Mouse (Mus musculus) liver, embryonic 14.5 days (tissue): Measurements from ENCODE around the gene Tex46. TPM values are rescaled to one million over a fixed set of nuclear protein-coding genes. Genes with fewer than 3 reads are reported as not detected.

Experiments
- ATAC-seq: fragments of 200-750 bp; cut with Nextera tagmentation; 2 replicates; pipeline ENCODE4 v1.8.0; 2017; ENCODE audit warnings: moderate number of reproducible peaks, mild to moderate bottlenecking, moderate library complexity; ENCODE audit not compliant: insufficient read depth
- DNase-seq, 3 experiments: peaks; one replicate each; pipeline ENCODE4 v3.0.0-alpha.2; 2012 to 2013; ENCODE audit warnings: low read depth in 3 of 3, low spot score in 3 of 3
- H3K27ac ChIP-seq: fragments of 300-500 bp; sonication (generic); 2 replicates; pipeline ENCODE4 v1.5.1; 2014; ENCODE audit warnings: moderate library complexity, mild to moderate bottlenecking, control low read depth, inconsistent platforms
- H3K27me3 ChIP-seq: fragments of 300-500 bp; sonication (generic); 2 replicates; pipeline ENCODE4 v1.6.1; 2014; ENCODE audit warnings: mild to moderate bottlenecking, low read length, moderate library complexity; ENCODE audit not compliant: control insufficient read depth, insufficient read depth
- H3K36me3 ChIP-seq: fragments of 300-500 bp; sonication (generic); replicated peaks from 2 replicates; pipeline ENCODE4 v1.6.1; 2014; ENCODE audit warnings: low read depth; ENCODE audit not compliant: control insufficient read depth, insufficient read depth
- H3K4me1 ChIP-seq, 2 experiments: fragments of 200-500 bp in 1 of 2; fragments of 300-500 bp in 1 of 2; sonication (generic) in 1 of 2; replicated peaks; 2 replicates each; pipeline ENCODE4 v1.6.1; 2012 to 2014; ENCODE audit warnings: antibody characterized with exemption in 1 of 2, inconsistent platforms in 1 of 2, low read length in 1 of 2; ENCODE audit not compliant: control insufficient read depth in 2 of 2, insufficient read depth in 2 of 2
- H3K4me2 ChIP-seq: fragments of 300-500 bp; sonication (generic); 2 replicates; pipeline ENCODE4 v1.6.1; 2014; ENCODE audit warnings: low read depth, mild to moderate bottlenecking, control low read depth, moderate library complexity
- H3K4me3 ChIP-seq, 2 experiments: fragments of 200-500 bp in 1 of 2; fragments of 300-500 bp in 1 of 2; sonication (generic) in 1 of 2; 2 replicates each; pipeline ENCODE4 v1.5.1; 2012 to 2014; ENCODE audit warnings: low read depth in 2 of 2, low read length in 2 of 2, mild to moderate bottlenecking in 2 of 2, control low read depth in 1 of 2, inconsistent platforms in 1 of 2, moderate library complexity in 1 of 2; ENCODE audit not compliant: insufficient read depth in 1 of 2
- H3K9ac ChIP-seq: fragments of 300-500 bp; sonication (generic); replicated peaks from 2 replicates; pipeline ENCODE4 v1.6.1; 2014; ENCODE audit warnings: mild to moderate bottlenecking, control low read depth, moderate library complexity
- H3K9me3 ChIP-seq: fragments of 300-500 bp; sonication (generic); 2 replicates; pipeline ENCODE4 v1.6.1; 2016; ENCODE audit warnings: low read length, mixed read lengths; ENCODE audit not compliant: control insufficient read depth
- CTCF ChIP-seq: IDR thresholded peaks from 2 replicates; pipeline ENCODE4 v1.5.1; 2016; ENCODE audit warnings: antibody characterized with exemption, low read depth, control low read depth
- EP300 ChIP-seq: IDR thresholded peaks from 2 replicates; pipeline ENCODE4 v1.6.1; 2016; ENCODE audit warnings: antibody characterized with exemption, low read depth
- WGBS: fragments of 180-500 bp; shearing (Covaris S2); extraction: QIAGEN DNeasy Blood & Tissue Kit; methylation state at CpG from one replicate; pipeline ENCODE4 v1.1.7; 2014; ENCODE audit not compliant: insufficient replicate concordance; 5-methylcytosine and 5-hydroxymethylcytosine counted together
- polyA plus RNA-seq, 2 experiments: library from polyadenylated mRNA; depleted of rRNA in 1 of 2; stranded (reverse) in 1 of 2; unstranded in 1 of 2; fragments of >200 nt; fragmentation: Nextera tagmentation in 1 of 2; extraction: Ambion mirVana in 1 of 2; gene quantifications; 2 replicates each; pipeline versions ENCODE4 v1.2.1 to v1.2.3; 2012 to 2014

Gene Tex46
- polyA plus RNA-seq, 2 experiments = not detected

- ATAC-seq (no peak), DNase-seq (no peak)
- peak overlapping the region; percentile 43 for H3K4me2 ChIP-seq
- peak overlapping the region; percentile 6 to 27; a peak in 2 of 4 replicates for H3K4me3 ChIP-seq
- H3K4me1 ChIP-seq = no peaks in the 10 kb centered on the region
- no peak overlapping the region for H3K27ac ChIP-seq
- H3K36me3 ChIP-seq = no peaks in the 10 kb centered on the region
- H3K27me3 ChIP-seq = peaks cover 18% of the 10 kb centered on the region
- H3K9ac ChIP-seq = no peak overlapping the region
- 27% methylated on average over 37 of the region's 37 CpGs for WGBS
- no peaks in the 10 kb centered on the region for H3K9me3 ChIP-seq
- no peak for TF ChIP-seq EP300
These were observed 26.8 kb downstream of the Tex46 start for GRCm38 (mm10) chr4:136636983-136637562.

DNA sequence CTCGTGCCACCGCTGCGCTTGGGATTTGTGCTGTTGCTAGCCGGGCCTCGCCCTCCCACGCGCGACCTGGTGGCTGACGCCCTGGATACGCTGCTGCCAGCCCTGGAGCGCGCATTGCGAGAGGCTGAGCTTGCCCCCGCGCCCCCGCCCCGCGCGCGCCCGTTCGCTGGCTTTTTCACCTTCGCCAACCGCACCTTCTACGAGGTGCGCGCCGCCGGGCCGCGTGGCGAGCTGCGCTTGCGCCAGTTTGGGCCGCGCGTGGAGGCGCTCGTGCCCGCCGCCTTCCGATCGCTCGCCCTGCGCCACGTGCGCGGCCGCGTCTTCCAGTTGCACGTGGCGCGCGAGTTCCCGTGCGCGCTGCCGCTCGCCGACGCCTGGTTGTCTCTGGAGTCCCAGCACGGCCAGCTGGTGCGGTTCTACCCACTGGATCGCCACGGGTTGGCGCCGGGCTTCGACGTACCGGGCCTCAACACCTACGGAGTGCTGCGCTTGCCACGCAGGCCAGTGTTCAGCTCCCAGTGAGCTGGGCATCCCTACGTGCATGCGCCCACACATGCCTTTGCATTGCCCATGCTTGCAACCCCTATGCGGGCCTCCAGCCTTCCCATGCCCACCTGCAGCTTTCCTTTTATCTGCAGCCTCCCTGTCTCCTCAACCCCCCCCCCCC, 27.5 kb downstream of the Tex46 start:
- no peaks in the 10 kb centered on the region for H3K9me3 ChIP-seq
- peak overlapping the region; percentile 43 for H3K4me2 ChIP-seq
- peaks cover 18% of the 10 kb centered on the region for H3K27me3 ChIP-seq
- ATAC-seq (no peak), DNase-seq (no peak)
- peak overlapping the region; percentile 6 to 27; a peak in 3 of 4 replicates for H3K4me3 ChIP-seq
- no peaks in the 10 kb centered on the region for H3K36me3 ChIP-seq
- H3K27ac ChIP-seq = no peak overlapping the region
- TF ChIP-seq EP300 (no peak), CTCF (no peak)
- 4% methylated on average over 71 of the region's 76 CpGs for WGBS
- H3K9ac ChIP-seq = no peak overlapping the region
- H3K4me1 ChIP-seq = no peaks in the 10 kb centered on the region

- no peak for DNase-seq
- no peak overlapping the region for H3K27ac ChIP-seq
- ATAC-seq = no peak
- TF ChIP-seq CTCF (no peak), EP300 (no peak)
- H3K36me3 ChIP-seq = no peaks in the 10 kb centered on the region
- no peaks in the 10 kb centered on the region for H3K4me1 ChIP-seq
- no peaks in the 10 kb centered on the region for H3K9me3 ChIP-seq
- 37% methylated on average over 7 of the region's 7 CpGs for WGBS
- peaks cover 18% of the 10 kb centered on the region for H3K27me3 ChIP-seq
- no peak overlapping the region for H3K4me3 ChIP-seq
- no peak overlapping the region for H3K9ac ChIP-seq
- no peak overlapping the region for H3K4me2 ChIP-seq
These were observed 28.1 kb downstream of the Tex46 start for GRCm38 (mm10) chr4:136638230-136638750.

- Histone ChIP-seq H3K4me2 (no peak overlapping the region), H3K36me3 (no peaks in the 10 kb centered on the region), H3K27me3 (peaks cover 18% of the 10 kb centered on the region), H3K4me1 (no peaks in the 10 kb centered on the region), H3K27ac (no peak overlapping the region), H3K4me3 (no peak overlapping the region), H3K9ac (no peak overlapping the region), H3K9me3 (no peaks in the 10 kb centered on the region)
- DNase-seq (no peak), ATAC-seq (no peak)
- no peak for TF ChIP-seq EP300
- no peak for TF ChIP-seq CTCF
- WGBS = 8% methylated on average over 10 of the region's 10 CpGs
These were observed 28.7 kb downstream of the Tex46 start for GRCm38 (mm10) chr4:136638890-136639289.

- WGBS = 15% methylated on average over 11 of the region's 11 CpGs
- no peak overlapping the region for H3K27ac ChIP-seq
These were observed 38.8 kb downstream of the Tex46 start for GRCm38 (mm10) chr4:136648922-136649479.

More at GRCm38 (mm10) chr4:136648922-136649479, 38.8 kb downstream of the Tex46 start:
- DNase-seq (peak; percentile 30 to 46 (median 31)), ATAC-seq (no peak)
- no peaks in the 10 kb centered on the region for H3K27me3 ChIP-seq
- peaks cover 0 to 4% of the 10 kb centered on the region in 2 experiments; a peak in 1 of 4 replicates for H3K4me1 ChIP-seq
- no peak overlapping the region for H3K9ac ChIP-seq
- no peaks in the 10 kb centered on the region for H3K36me3 ChIP-seq
- no peaks in the 10 kb centered on the region for H3K9me3 ChIP-seq
- no peak overlapping the region for H3K4me2 ChIP-seq
- H3K4me3 ChIP-seq = no peak overlapping the region
- TF ChIP-seq CTCF (peak; percentile 94), EP300 (no peak)
